Mouse (Mus musculus): Measurements from ENCODE around the gene Krtap31-2. TPM values are rescaled to one million over a fixed set of nuclear protein-coding genes. Genes with fewer than 3 reads are reported as not detected.

The Krtap31-2 gene
- total and polyA plus RNA-seq, 3 experiments = not detected

GRCm38 (mm10) chr11:99982731-99983130, 46.6 kb downstream of the Krtap31-2 start:
- DNase-seq (ENCODE audit: low read depth, low spot score) = no peak
- Histone ChIP-seq H3K79me2 (ENCODE audit: control insufficient read depth, insufficient read depth, low read length, poor library complexity) (no peaks in the 10 kb centered on the region), H3K4me3 (ENCODE audit: control insufficient read depth in 1 of 2, insufficient read depth in 1 of 2, low read depth in 2 of 2, low read length in 2 of 2) (no peak overlapping the region), H3K9me3 (replicated peaks; ENCODE audit: insufficient read depth, low read length) (no peaks in the 10 kb centered on the region), H3K36me3 (ENCODE audit: control insufficient read depth in 1 of 2, insufficient read depth in 2 of 2, low read length in 2 of 2) (no peaks in the 10 kb centered on the region), H3K9ac (ENCODE audit: control insufficient read depth, low read depth, low read length, poor library complexity, severe bottlenecking) (no peak overlapping the region), H3K27ac (ENCODE audit: control insufficient read depth, low read depth, low read length) (no peak overlapping the region), H3K27me3 (ENCODE audit: control insufficient read depth in 1 of 2, insufficient read depth in 2 of 2, low read length in 2 of 2) (no peaks in the 10 kb centered on the region), H3K4me1 (ENCODE audit: control insufficient read depth in 1 of 2, insufficient read depth in 2 of 2, low read length in 2 of 2) (no peaks in the 10 kb centered on the region)
- TF ChIP-seq UBTF (IDR thresholded peaks at IDR 0.05; ENCODE audit: borderline replicate concordance, insufficient read depth, low read depth, low read length) = no peak
- no peak for TF ChIP-seq ZKSCAN1 (IDR thresholded peaks at IDR 0.05; ENCODE audit: low read depth, low read length)
- TF ChIP-seq POLR2AphosphoS5 (IDR thresholded peaks at IDR 0.05; ENCODE audit: borderline replicate concordance, low read depth, low read length) = no peak
- no peak for TF ChIP-seq SIN3A (IDR thresholded peaks at IDR 0.05; ENCODE audit: low read length)
- no peak for TF ChIP-seq TAL1 (IDR thresholded peaks at IDR 0.05; ENCODE audit: low read length)
- TF ChIP-seq POLR2AphosphoS2 (IDR thresholded peaks at IDR 0.05; ENCODE audit: low read length) = no peak
- TF ChIP-seq EP300 (IDR thresholded peaks at IDR 0.05; ENCODE audit: low read depth in 1 of 2, low read length in 2 of 2) = no peak
- no peak for TF ChIP-seq CHD1 (IDR thresholded peaks at IDR 0.05; ENCODE audit: low read depth, low read length)
- TF ChIP-seq RCOR1 (IDR thresholded peaks at IDR 0.05; ENCODE audit: low read depth, low read length) = no peak
- TF ChIP-seq TBP (IDR thresholded peaks at IDR 0.05; ENCODE audit: low read depth, low read length) = no peak
- TF ChIP-seq E2F4 (IDR thresholded peaks at IDR 0.05; ENCODE audit: borderline replicate concordance, low read depth, low read length) = no peak
- TF ChIP-seq MYC (IDR thresholded peaks at IDR 0.05; ENCODE audit: low read depth, low read length) = no peak
- no peak for TF ChIP-seq JUND (IDR thresholded peaks at IDR 0.05; ENCODE audit: low read depth, low read length)
- no peak for TF ChIP-seq USF1 (IDR thresholded peaks at IDR 0.05; ENCODE audit: low read depth, low read length)
- TF ChIP-seq MXI1 (IDR thresholded peaks at IDR 0.05; ENCODE audit: low read depth, low read length) = no peak
- TF ChIP-seq USF2 (IDR thresholded peaks at IDR 0.05; ENCODE audit: borderline replicate concordance in 1 of 2, insufficient read depth in 1 of 2, low read depth in 1 of 2, low read length in 2 of 2) = no peak

GRCm38 (mm10) chr11:99983442-99983841, 47.4 kb downstream of the Krtap31-2 start:
- H3K27me3 ChIP-seq (ENCODE audit: control insufficient read depth in 1 of 2, insufficient read depth in 2 of 2, low read length in 2 of 2) = no peaks in the 10 kb centered on the region
- H3K9me3 ChIP-seq (replicated peaks; ENCODE audit: insufficient read depth, low read length) = no peaks in the 10 kb centered on the region
- no peak overlapping the region for H3K4me3 ChIP-seq (ENCODE audit: control insufficient read depth in 1 of 2, insufficient read depth in 1 of 2, low read depth in 2 of 2, low read length in 2 of 2)
- no peaks in the 10 kb centered on the region for H3K4me1 ChIP-seq (ENCODE audit: control insufficient read depth in 1 of 2, insufficient read depth in 2 of 2, low read length in 2 of 2)
- H3K79me2 ChIP-seq (ENCODE audit: control insufficient read depth, insufficient read depth, low read length, poor library complexity) = no peaks in the 10 kb centered on the region
- no peak overlapping the region for H3K27ac ChIP-seq (ENCODE audit: control insufficient read depth, low read depth, low read length)
- TF ChIP-seq MYB (IDR thresholded peaks at IDR 0.05; ENCODE audit: low read depth, low read length) = no peak
- no peak for TF ChIP-seq ZC3H11A (IDR thresholded peaks at IDR 0.05; ENCODE audit: low read depth, low read length)
- TF ChIP-seq UBTF (IDR thresholded peaks at IDR 0.05; ENCODE audit: borderline replicate concordance, insufficient read depth, low read depth, low read length) = no peak
- no peak for TF ChIP-seq TAL1 (IDR thresholded peaks at IDR 0.05; ENCODE audit: low read length)
- no peak for TF ChIP-seq CHD2 (IDR thresholded peaks at IDR 0.05; ENCODE audit: low read length)
- TF ChIP-seq NRF1 (IDR thresholded peaks at IDR 0.05; ENCODE audit: insufficient read depth, low read depth, low read length, poor library complexity, severe bottlenecking) = no peak
- TF ChIP-seq MAX (IDR thresholded peaks at IDR 0.05; ENCODE audit: low read length) = no peak
- TF ChIP-seq MXI1 (IDR thresholded peaks at IDR 0.05; ENCODE audit: low read depth, low read length) = no peak
- TF ChIP-seq GATA1 (IDR thresholded peaks at IDR 0.05; ENCODE audit: low read depth, low read length) = no peak
- H3K36me3 ChIP-seq (ENCODE audit: control insufficient read depth in 1 of 2, insufficient read depth in 2 of 2, low read length in 2 of 2) = no peaks in the 10 kb centered on the region
- H3K9ac ChIP-seq (ENCODE audit: control insufficient read depth, low read depth, low read length, poor library complexity, severe bottlenecking) = no peak overlapping the region
- DNase-seq (ENCODE audit: low read depth, low spot score) = no peak
